Mouse (Mus musculus) T-helper 1 cell (primary cell): ENCODE results near the gene Golt1a.

Source experiments
- in situ Hi-C: fragments of 300-600 bp; cut with MboI, MseI; formaldehyde crosslinking; loops from one replicate; pipeline ENCODE4 v1.15.1; 2025; ENCODE audit warnings: high pct_unique_total_duplicates

Gene Golt1a

GRCm38 (mm10) chr1:133347226-133347625 is 37.6 kb downstream of the Golt1a start:
- in situ Hi-C loops: no loop called here

DNA sequence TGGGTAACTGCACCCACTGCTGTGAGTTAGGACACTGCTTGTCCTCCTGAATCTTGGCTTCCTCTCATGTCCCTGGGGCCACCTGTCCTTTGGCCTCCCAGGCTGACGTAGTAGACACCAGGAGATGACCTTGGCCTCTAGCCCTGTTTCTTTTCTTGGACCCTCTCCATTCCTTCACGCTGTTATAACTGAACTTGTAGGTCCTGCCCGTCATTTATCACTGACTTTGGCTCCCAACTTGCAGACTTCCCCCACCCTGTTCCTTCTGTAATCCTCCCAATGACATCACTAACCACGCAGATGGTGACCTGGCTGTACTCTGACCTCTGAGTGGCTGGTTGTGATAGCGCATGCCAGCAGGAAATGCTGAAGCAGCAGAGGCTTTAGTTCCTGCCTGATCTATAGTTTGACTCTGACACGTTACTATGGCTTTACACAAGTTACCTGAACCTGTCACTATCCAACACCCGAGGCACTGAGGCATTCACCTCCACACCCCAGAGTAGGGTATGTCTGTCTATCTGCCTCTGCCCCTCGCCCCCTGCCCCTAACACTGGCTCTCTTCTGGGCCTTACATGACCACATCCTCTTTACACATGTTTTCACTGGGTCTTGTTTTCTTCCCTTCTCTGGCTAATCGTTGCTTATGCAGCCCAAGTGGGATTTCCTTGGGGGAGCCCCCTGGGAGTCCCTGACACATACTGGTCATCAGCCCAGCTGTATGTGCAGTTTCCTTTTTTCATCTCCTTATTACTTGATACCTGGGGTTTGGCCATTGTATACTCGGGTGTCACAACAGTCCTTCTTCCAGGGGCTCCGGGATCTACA is 38.3 kb downstream of the Golt1a start:
- in situ Hi-C loops: no loop called here

- in situ Hi-C loops: loop anchor here (5.0 kb wide), 1 partner anchor 33 kb away; no protein-coding TSS in a partner anchor
These were observed 40.6 kb downstream of the Golt1a start, which contains the start of gene Ren1 for GRCm38 (mm10) chr1:133350210-133350609. Gene Ren1, plus strand, starts transcription at chr1:133350510.

DNA sequence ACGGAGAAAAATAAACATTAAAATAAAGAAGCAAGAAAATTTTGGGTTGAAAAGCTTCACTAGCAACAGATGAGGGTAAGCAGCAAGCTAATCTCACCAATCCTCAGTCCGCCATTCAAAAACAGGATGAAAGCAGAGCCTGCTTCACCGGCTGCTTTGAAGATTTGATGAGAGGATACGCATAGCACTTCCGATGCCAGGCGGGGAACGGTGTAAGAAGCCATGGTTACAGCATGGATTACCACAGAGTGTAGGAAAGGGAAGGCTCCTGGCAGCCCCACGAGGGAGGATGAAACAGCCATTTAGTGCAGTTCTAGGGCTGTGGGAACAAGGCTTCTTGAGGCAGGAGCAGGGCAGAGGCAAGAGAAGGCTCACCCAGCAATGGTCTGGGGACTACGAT is 42.2 kb downstream of the Golt1a start:
- in situ Hi-C loops: loop anchor here (5.0 kb wide), 1 partner anchor 34 kb away; no protein-coding TSS in a partner anchor

DNA sequence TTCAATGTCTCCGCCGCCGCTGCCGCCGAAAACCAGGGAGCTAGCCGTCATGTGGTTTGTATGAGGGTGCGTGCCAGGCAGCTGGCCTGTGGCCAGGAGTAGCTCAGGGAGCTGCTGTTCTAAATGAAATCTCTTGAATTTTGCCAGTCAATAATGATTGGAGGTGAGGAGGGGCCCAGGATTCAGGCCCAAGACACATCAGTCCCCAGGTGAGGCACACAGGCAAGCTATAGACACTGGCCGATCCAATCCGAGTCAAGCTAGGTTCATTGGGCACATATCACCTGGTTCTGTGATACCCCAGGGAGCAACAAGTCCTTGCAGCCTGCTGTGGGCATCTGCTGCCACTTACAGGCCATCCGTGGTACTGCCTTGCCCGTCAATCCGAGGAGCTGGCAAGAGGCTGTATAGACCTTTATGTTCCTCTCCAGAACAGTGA is 43.8 kb downstream of the Golt1a start:
- in situ Hi-C loops: loop anchor here (5.0 kb wide), 1 partner anchor 36 kb away; no protein-coding TSS in a partner anchor

DNA sequence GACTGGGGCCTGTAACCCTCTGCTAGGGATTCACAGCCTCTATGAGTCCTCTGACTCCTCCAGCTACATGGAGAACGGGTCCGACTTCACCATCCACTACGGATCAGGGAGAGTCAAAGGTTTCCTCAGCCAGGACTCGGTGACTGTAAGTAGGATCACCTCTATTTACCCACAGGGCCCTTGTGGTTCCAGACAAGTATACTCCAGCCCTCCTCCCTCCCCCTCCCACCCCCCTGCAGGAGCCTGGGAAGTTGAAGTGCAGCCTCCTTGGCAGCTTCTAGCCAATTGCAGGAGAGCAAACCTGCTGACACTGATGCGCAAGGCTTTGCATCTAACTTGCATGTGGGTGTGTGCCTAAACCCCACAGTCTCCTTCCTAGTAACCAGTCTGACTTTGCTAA is 45.9 kb downstream of the Golt1a start:
- in situ Hi-C loops: no loop called here

DNA sequence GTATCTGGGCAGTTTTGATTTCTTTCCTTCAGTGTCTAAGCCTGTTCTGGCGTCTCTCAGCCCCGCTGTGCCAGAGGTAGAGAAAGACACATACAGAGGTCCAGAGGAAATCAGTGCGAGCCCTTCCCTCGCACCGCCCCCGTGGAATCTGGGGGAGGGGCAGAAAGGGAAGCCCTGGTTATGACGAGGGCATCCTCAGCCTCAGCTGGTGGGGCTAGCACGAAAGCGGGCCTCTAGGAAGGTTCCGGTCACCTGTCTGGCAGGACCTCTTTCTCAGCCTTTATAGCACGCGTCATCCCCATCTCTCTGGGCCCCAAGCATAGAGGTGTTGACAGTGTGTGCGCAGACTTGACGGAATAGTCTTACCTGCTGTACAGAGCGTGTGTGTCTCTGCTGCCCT is 46.3 kb downstream of the Golt1a start:
- in situ Hi-C loops: no loop called here

DNA sequence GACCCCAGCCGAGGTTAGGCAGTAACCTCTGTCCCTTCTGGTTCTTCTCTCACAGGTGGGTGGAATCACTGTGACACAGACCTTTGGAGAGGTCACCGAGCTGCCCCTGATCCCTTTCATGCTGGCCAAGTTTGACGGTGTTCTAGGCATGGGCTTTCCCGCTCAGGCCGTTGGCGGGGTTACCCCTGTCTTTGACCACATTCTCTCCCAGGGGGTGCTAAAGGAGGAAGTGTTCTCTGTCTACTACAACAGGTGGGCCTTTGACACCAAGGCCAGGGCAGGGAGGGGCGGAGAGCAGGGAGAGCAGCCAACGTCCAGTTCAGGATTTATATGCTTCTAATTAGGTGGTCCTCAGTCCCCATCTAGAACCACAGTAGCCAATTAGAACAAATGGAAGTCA is 46.7 kb downstream of the Golt1a start:
- in situ Hi-C loops: no loop called here

DNA sequence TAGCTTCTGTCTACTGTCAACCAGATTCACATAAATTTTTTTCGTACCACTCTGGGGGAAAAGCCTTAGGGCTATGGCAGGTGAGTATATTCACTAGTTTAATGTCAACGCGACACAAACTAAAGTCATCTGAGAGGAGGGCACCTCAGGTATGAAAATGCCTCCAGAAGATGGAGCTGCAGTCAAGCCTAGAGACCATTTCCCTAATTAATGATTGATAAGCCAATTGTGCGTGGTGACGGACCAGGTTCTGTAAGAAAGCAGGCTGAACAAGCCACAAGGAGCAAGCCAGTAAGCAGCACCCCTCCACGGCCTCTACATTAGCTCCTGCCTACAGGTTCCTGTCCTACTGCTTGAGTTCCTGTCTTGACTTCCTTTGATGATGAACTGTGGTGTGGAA is 51.4 kb downstream of the Golt1a start:
- in situ Hi-C loops: no loop called here

DNA sequence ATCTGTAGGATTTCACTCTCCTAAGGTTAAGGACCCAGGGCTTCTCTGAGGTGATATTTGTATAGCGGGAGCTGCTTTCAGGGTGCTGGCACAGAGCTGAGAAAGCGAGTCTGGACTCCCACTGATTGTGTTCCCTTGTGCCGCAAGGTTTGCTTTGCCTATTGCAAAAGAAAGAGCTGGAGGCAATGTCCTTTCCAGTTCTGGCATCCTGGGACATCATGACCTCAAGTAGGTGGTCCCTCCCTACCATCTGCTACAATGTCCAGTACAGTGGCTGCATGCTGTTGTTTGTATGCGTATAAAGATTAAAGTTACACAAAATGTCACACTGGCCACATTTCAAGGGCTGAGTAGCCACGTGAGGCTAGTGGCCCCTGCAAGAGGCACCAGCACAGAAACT is 52.5 kb downstream of the Golt1a start:
- in situ Hi-C loops: no loop called here

GRCm38 (mm10) chr1:133363276-133364021 is 53.8 kb downstream of the Golt1a start, which contains the start of gene Etnk2:
Gene Etnk2, plus strand, starts transcription at chr1:133363572.
- in situ Hi-C loops: no loop called here

- in situ Hi-C loops: no loop called here
These were observed 54.5 kb downstream of the Golt1a start for GRCm38 (mm10) chr1:133364022-133364630.

GRCm38 (mm10) chr1:133364890-133365289 is 55.3 kb downstream of the Golt1a start:
- in situ Hi-C loops: no loop called here

- in situ Hi-C loops: no loop called here
These were observed 57.5 kb downstream of the Golt1a start for GRCm38 (mm10) chr1:133366951-133367605.

DNA sequence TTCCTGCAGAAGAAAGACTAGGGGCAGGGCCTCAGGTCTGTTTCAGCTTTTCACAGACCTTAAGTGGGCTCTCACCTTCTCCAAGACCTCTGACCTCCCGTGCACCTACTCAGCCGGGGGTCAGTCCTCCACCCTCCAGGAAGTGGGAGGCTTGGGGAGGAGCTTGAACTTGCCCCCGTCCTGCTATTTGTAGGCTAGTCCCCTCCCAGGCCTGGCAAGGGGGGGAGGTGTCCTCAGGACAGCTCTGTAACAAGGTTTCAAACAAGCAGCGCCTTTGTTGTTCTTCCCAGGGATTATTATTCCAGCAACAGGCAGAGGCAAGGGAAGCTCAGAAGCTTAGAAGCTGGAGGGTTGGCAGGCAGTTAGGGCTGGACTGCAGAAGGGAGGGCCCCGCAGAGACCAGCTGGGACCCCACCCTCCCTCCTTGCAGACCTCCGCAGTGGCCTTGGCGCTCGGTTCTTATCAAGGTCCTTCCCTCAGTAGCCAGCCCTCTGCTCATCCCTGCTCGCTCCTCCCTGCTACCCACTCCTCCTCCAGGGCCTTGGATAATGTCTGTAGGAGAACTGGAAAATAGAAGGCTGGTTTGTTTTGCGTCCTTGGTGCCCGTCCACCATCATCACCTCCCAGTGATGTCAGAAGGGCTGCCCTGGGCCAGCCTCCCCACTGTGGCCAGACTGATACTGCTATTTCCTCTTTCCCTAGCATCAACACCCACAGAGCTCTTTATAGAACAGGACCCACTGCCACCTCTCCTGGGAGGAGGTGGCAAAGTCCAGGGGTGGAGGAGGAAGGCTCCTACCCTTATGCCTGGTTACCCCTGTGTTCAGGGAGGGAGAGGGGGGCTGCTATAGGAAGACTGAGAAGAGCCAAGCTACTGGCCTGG is 58.2 kb downstream of the Golt1a start:
- in situ Hi-C loops: no loop called here

DNA sequence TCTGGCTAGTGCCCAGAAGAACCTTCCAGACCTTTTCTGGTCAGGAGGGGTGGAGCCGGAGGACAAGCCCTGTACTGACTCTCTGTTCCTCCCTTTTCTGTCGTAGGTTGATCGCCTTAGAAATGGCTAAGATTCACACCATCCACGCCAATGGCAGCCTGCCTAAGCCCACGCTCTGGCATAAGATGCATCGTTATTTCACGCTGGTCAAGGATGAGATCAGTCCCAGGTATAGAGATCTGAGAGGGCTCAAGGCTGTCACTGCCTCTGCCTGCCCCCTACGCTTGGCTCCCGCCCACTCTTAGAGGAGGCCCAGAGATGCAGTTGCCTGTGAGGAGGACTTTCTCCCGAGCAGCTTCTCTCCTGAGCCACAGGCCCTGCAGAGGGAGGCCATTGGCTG is 59.0 kb downstream of the Golt1a start:
- in situ Hi-C loops: no loop called here

- in situ Hi-C loops: no loop called here
These were observed 60.8 kb downstream of the Golt1a start for GRCm38 (mm10) chr1:133370352-133370751.

GRCm38 (mm10) chr1:133371431-133371830 is 61.8 kb downstream of the Golt1a start:
- in situ Hi-C loops: no loop called here

DNA sequence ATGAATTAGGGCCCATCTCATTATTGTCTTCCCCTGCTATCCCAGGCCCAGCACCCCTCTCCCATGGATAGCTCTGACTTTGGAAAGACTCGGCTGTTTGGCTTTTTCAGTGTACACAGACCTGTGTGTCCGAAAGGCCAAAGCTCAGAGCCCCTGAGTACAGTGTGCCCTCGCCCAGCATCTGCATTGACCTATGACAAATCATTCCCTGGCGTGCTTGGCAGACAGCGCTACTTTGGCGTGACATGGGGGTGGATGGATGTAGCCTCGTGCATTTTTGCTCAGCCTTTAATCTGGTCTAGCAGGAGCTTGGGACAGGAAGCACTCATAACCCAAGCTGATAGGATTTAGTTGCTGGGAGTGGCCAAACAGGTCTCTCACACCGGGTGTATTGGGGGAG is 62.5 kb downstream of the Golt1a start:
- in situ Hi-C loops: no loop called here
